Comparison of ENCODE assay signal across 26 mouse cellular contexts in genomic region chr6:99935373-99935772, GRCm38 (mm10).
"Had no signal": no experiment of that assay in that cellular context is flagged by ENCODE, and none has a peak within 500 bp of the region (broad histone marks: within the 10 kb centered on the region; RNA-seq: fewer than 3 reads in every experiment).

No protein-coding gene starts in this region.

- H3K27ac ChIP-seq: heart, adult 2 months; hindbrain, embryonic 13.5 days; hindbrain, embryonic 15.5 days; hindbrain, postnatal 0 days; kidney, embryonic 15.5 days; kidney, postnatal 0 days; limb, embryonic 13.5 days; limb, embryonic 15.5 days; liver, embryonic 12.5 days had no signal

- DNase-seq: gastrocnemius, postnatal 14 days; gastrocnemius, postnatal 36 days; heart, adult 11 months; heart, adult 2 months; heart, postnatal 14 days; heart, postnatal 36 days; kidney, adult 11 months; kidney, adult 2 months; kidney, adult 9 months; kidney, postnatal 14 days; kidney, postnatal 36 days; layer of hippocampus, adult 9-11 months; layer of hippocampus, postnatal 36 days; left cerebral cortex, postnatal 4 days had no signal

- H3K4me3 ChIP-seq: heart, adult 2 months; heart, embryonic 13.5 days; heart, embryonic 15.5 days; hindbrain, embryonic 13.5 days; hindbrain, embryonic 15.5 days; kidney, embryonic 15.5 days; limb, embryonic 13.5 days; limb, embryonic 15.5 days; liver, embryonic 12.5 days had no signal

- H3K4me2 ChIP-seq: heart, embryonic 11.5 days; heart, embryonic 13.5 days; heart, embryonic 15.5 days; hindbrain, embryonic 13.5 days; hindbrain, embryonic 15.5 days; kidney, embryonic 15.5 days; limb, embryonic 13.5 days; limb, embryonic 15.5 days; liver, embryonic 12.5 days had no signal

- ATAC-seq: intestine, embryonic 16.5 days; liver, embryonic 12.5 days had no signal

- H3K4me1 ChIP-seq: liver, embryonic 12.5 days had no signal

- H3K9ac ChIP-seq: heart, embryonic 13.5 days; heart, embryonic 15.5 days; hindbrain, embryonic 13.5 days; hindbrain, embryonic 15.5 days; kidney, embryonic 15.5 days; limb, embryonic 13.5 days; limb, embryonic 15.5 days; liver, embryonic 12.5 days had no signal

- H3K27me3 ChIP-seq: hindbrain, embryonic 15.5 days; limb, embryonic 15.5 days had no signal

- H3K9me3 ChIP-seq: heart, embryonic 13.5 days; heart, embryonic 15.5 days; hindbrain, embryonic 13.5 days; hindbrain, embryonic 15.5 days; kidney, embryonic 15.5 days; limb, embryonic 13.5 days; limb, embryonic 15.5 days; liver, embryonic 12.5 days had no signal

- H3K36me3 ChIP-seq: heart, embryonic 13.5 days; heart, embryonic 15.5 days; hindbrain, embryonic 13.5 days; hindbrain, embryonic 15.5 days; kidney, embryonic 15.5 days; limb, embryonic 13.5 days; limb, embryonic 15.5 days; liver, embryonic 12.5 days had no signal
